Mouse (Mus musculus) testis, adult 10 weeks (tissue): ENCODE results near the gene Nckap1. TPM values are rescaled to one million over a fixed set of nuclear protein-coding genes. Genes with fewer than 3 reads are reported as not detected.

ENCODE experiments used
- polyA plus RNA-seq: library from polyadenylated mRNA; stranded (reverse); fragments of 350-450 nt; fragmentation: Illumina TruSeq; extraction: RNeasy Lipid Tissue Mini Kit (QIAGEN cat#74804); gene quantifications from one replicate; pipeline ENCODE4 v1.2.3, GENCODE M21; 2014; ENCODE audit warnings: low read depth, low replicate concordance

The Nckap1 gene
- 88.8 TPM for polyA plus RNA-seq

GRCm38 (mm10) chr2:80581043-80581711, at the start of gene Nckap1:
TSS of gene Nckap1 (minus strand) at chr2:80581380.

GRCm38 (mm10) chr2:80616854-80617737, 35.9 kb upstream of the Nckap1 start, which contains the start of the genes Dusp19 and Nup35:
TSS of gene Dusp19 (plus strand) at chr2:80617045.
TSS of gene Nup35 (plus strand) at chr2:80617236.

Other genes with a start within 250 kb of the Nckap1 start
- 12.2 TPM for gene Frzb, start 133.8 kb downstream of the Nckap1 start, polyA plus RNA-seq
- gene Dusp19, start 35.7 kb upstream of the Nckap1 start, polyA plus RNA-seq, result 11.8 TPM
- 185 TPM for gene Nup35, start 35.9 kb upstream of the Nckap1 start, polyA plus RNA-seq